Mouse (Mus musculus) frontal cortex, postnatal 14 days (tissue): ENCODE measurements around the gene Acot4.
A peak's percentile ranks its signal among the peaks of the same experiment; 100 is the strongest.
"Not testable (repeated sequence)": the region's sequence is repeated elsewhere in the genome, so short reads cannot be mapped to it uniquely, and the experiment has no call there.

Source experiments
- DNase-seq, 2 experiments: peaks; one replicate each; pipeline ENCODE4 v3.0.0; 2022; ENCODE audit warnings: low spot score in 2 of 2

Acot4 gene

GRCm38 (mm10) chr12:84038241-84038640 lies at the start of gene Acot4:
Acot4 (plus strand) TSS chr12:84038379.
- peak in 1 of 2 experiments; percentile 11 for DNase-seq

- DNase-seq, result no peak
Measured at GRCm38 (mm10) chr12:83988483-83988882, 49.7 kb upstream of the Acot4 start.

- DNase-seq, result no peak
Measured at GRCm38 (mm10) chr12:83989378-83989777, 48.8 kb upstream of the Acot4 start.

- DNase-seq, result no peak
Measured at GRCm38 (mm10) chr12:83997221-83997620, 41.0 kb upstream of the Acot4 start.

GRCm38 (mm10) chr12:83998341-83999107 lies 39.7 kb upstream of the Acot4 start:
- DNase-seq, result no peak

- not testable (repeated sequence) for DNase-seq
Measured at GRCm38 (mm10) chr12:83999237-83999636, 38.9 kb upstream of the Acot4 start.

GRCm38 (mm10) chr12:84000418-84000817 lies 37.8 kb upstream of the Acot4 start:
- DNase-seq, result no peak

- no peak for DNase-seq
Measured at GRCm38 (mm10) chr12:84003866-84004265, 34.3 kb upstream of the Acot4 start.

- DNase-seq, result no peak
Measured at GRCm38 (mm10) chr12:84008251-84008650, 29.9 kb upstream of the Acot4 start.

- DNase-seq, result no peak
Measured at GRCm38 (mm10) chr12:84008729-84009128, 29.4 kb upstream of the Acot4 start.

GRCm38 (mm10) chr12:84009171-84009965 lies 28.8 kb upstream of the Acot4 start, which contains the start of gene Acot1:
Acot1 (plus strand) TSS chr12:84009490.
- DNase-seq, result peak in 1 of 2 experiments; percentile 44

- no peak for DNase-seq
Measured at GRCm38 (mm10) chr12:84010201-84010600, 28.0 kb upstream of the Acot4 start.

GRCm38 (mm10) chr12:84011251-84012040 lies 26.7 kb upstream of the Acot4 start:
- DNase-seq, result peak; percentile 56 to 66

GRCm38 (mm10) chr12:84013130-84013529 lies 25.0 kb upstream of the Acot4 start:
- no peak for DNase-seq

GRCm38 (mm10) chr12:84013701-84014100 lies 24.5 kb upstream of the Acot4 start:
- DNase-seq, result no peak

GRCm38 (mm10) chr12:84020528-84020927 lies 17.7 kb upstream of the Acot4 start:
- DNase-seq, result not testable (repeated sequence)

GRCm38 (mm10) chr12:84022266-84022665 lies 15.9 kb upstream of the Acot4 start:
- DNase-seq, result not testable (repeated sequence)

GRCm38 (mm10) chr12:84023052-84023745 lies 15.0 kb upstream of the Acot4 start:
- no peak for DNase-seq

- no peak for DNase-seq
Measured at GRCm38 (mm10) chr12:84025888-84026287, 12.3 kb upstream of the Acot4 start.

- not testable (repeated sequence) for DNase-seq
Measured at GRCm38 (mm10) chr12:84028328-84028727, 9.9 kb upstream of the Acot4 start.

GRCm38 (mm10) chr12:84029043-84029442 lies 9.1 kb upstream of the Acot4 start:
- DNase-seq, result not testable (repeated sequence)
